Mouse (Mus musculus): ENCODE data around the gene Gpd2. TPM values are rescaled to one million over a fixed set of nuclear protein-coding genes. Genes with fewer than 3 reads are reported as not detected.

Gene Gpd2
- polyA plus RNA-seq, 1 experiment = 11.1 TPM

- H3K36me3 ChIP-seq (ENCODE audit: control insufficient read depth, insufficient read depth) = peaks cover 7% of the 10 kb centered on the region
- H3K4me2 ChIP-seq (ENCODE audit: low read depth) = no peak overlapping the region
- H3K27me3 ChIP-seq (ENCODE audit: control insufficient read depth, insufficient read depth, insufficient read length) = no peaks in the 10 kb centered on the region
- H3K4me3 ChIP-seq = no peak overlapping the region
- H3K79me2 ChIP-seq (ENCODE audit: control insufficient read depth, insufficient read depth) = no peaks in the 10 kb centered on the region
- TF ChIP-seq MAX (IDR thresholded peaks at IDR 0.05; ENCODE audit: low read depth) (no peak), POLR2A (IDR thresholded peaks at IDR 0.05; ENCODE audit: insufficient read length, low read depth) (no peak), TCF12 (IDR thresholded peaks at IDR 0.05; ENCODE audit: insufficient read depth, poor library complexity, severe bottlenecking) (no peak), CEBPB (IDR thresholded peaks at IDR 0.05; ENCODE audit: insufficient read depth, poor library complexity, severe bottlenecking) (no peak), MYOG (IDR thresholded peaks at IDR 0.05; ENCODE audit: control insufficient read depth in 1 of 3, insufficient read depth in 1 of 3, insufficient read length in 2 of 3, low read depth in 2 of 3) (no peak), REST (IDR thresholded peaks at IDR 0.05; ENCODE audit: insufficient read depth, insufficient read length) (no peak)
- no peak overlapping the region for H3ac ChIP-seq (ENCODE audit: control insufficient read depth, insufficient read length)
Observed at GRCm38 (mm10) chr2:57338779-57339178, 101.3 kb downstream of the Gpd2 start.

- peaks cover 15% of the 10 kb centered on the region for H3K36me3 ChIP-seq (ENCODE audit: control insufficient read depth, insufficient read depth)
- TF ChIP-seq REST (IDR thresholded peaks at IDR 0.05; ENCODE audit: insufficient read depth, insufficient read length) (no peak), MAX (IDR thresholded peaks at IDR 0.05; ENCODE audit: low read depth) (no peak), MYOG (IDR thresholded peaks at IDR 0.05; ENCODE audit: control insufficient read depth in 1 of 3, insufficient read depth in 1 of 3, insufficient read length in 2 of 3, low read depth in 2 of 3) (no peak), USF1 (IDR thresholded peaks at IDR 0.05; ENCODE audit: low read depth) (no peak), CEBPB (IDR thresholded peaks at IDR 0.05; ENCODE audit: insufficient read depth, poor library complexity, severe bottlenecking) (no peak)
Observed at GRCm38 (mm10) chr2:57342910-57343309, 105.5 kb downstream of the Gpd2 start.

GRCm38 (mm10) chr2:57350615-57351014 is 113.2 kb downstream of the Gpd2 start:
- Histone ChIP-seq H3K27me3 (ENCODE audit: control insufficient read depth, insufficient read depth, insufficient read length) (no peaks in the 10 kb centered on the region), H3K4me2 (ENCODE audit: low read depth) (no peak overlapping the region), H3K36me3 (ENCODE audit: control insufficient read depth, insufficient read depth) (peaks cover 6% of the 10 kb centered on the region), H3ac (ENCODE audit: control insufficient read depth, insufficient read length) (no peak overlapping the region), H3K4me3 (no peak overlapping the region), H3K79me2 (ENCODE audit: control insufficient read depth, insufficient read depth) (no peaks in the 10 kb centered on the region)
- TF ChIP-seq REST (IDR thresholded peaks at IDR 0.05; ENCODE audit: insufficient read depth, insufficient read length) = no peak
- TF ChIP-seq CEBPB (IDR thresholded peaks at IDR 0.05; ENCODE audit: insufficient read depth, poor library complexity, severe bottlenecking) = no peak
- no peak for TF ChIP-seq POLR2A (IDR thresholded peaks at IDR 0.05; ENCODE audit: insufficient read length, low read depth)
- no peak for TF ChIP-seq MAX (IDR thresholded peaks at IDR 0.05; ENCODE audit: low read depth)
- no peak for TF ChIP-seq USF1 (IDR thresholded peaks at IDR 0.05; ENCODE audit: low read depth)
- TF ChIP-seq SRF (IDR thresholded peaks at IDR 0.05; ENCODE audit: control insufficient read depth, insufficient read length, low read depth) = no peak
- TF ChIP-seq MYOD1 (IDR thresholded peaks at IDR 0.05; ENCODE audit: control insufficient read depth in 1 of 3, insufficient read length in 2 of 3, low read depth in 2 of 3) = no peak
- TF ChIP-seq MYOG (IDR thresholded peaks at IDR 0.05; ENCODE audit: control insufficient read depth in 1 of 3, insufficient read depth in 1 of 3, insufficient read length in 2 of 3, low read depth in 2 of 3) = no peak
- no peak for TF ChIP-seq TCF12 (IDR thresholded peaks at IDR 0.05; ENCODE audit: insufficient read depth, poor library complexity, severe bottlenecking)
- no peak for TF ChIP-seq TCF3 (IDR thresholded peaks at IDR 0.05; ENCODE audit: insufficient read length, low read depth)
- TF ChIP-seq POLR2AphosphoS2 (IDR thresholded peaks at IDR 0.05; ENCODE audit: insufficient read length, low read depth) = no peak
- no peak for TF ChIP-seq E2F4 (IDR thresholded peaks at IDR 0.05; ENCODE audit: insufficient read depth)

More at GRCm38 (mm10) chr2:57342910-57343309, 105.5 kb downstream of the Gpd2 start:
- Histone ChIP-seq H3ac (ENCODE audit: control insufficient read depth, insufficient read length) (no peak overlapping the region), H3K79me2 (ENCODE audit: control insufficient read depth, insufficient read depth) (no peaks in the 10 kb centered on the region), H3K27me3 (ENCODE audit: control insufficient read depth, insufficient read depth, insufficient read length) (no peaks in the 10 kb centered on the region), H3K4me3 (no peak overlapping the region), H3K4me2 (ENCODE audit: low read depth) (no peak overlapping the region)

GRCm38 (mm10) chr2:57353722-57354432 is 116.4 kb downstream of the Gpd2 start:
- no peak for TF ChIP-seq REST (IDR thresholded peaks at IDR 0.05; ENCODE audit: insufficient read depth, insufficient read length)
- TF ChIP-seq CEBPB (IDR thresholded peaks at IDR 0.05; ENCODE audit: insufficient read depth, poor library complexity, severe bottlenecking) = 0 out of 2 replicates have a peak, but pooled peaks have one; percentile 9
- H3K36me3 ChIP-seq (ENCODE audit: control insufficient read depth, insufficient read depth) = peaks cover 6% of the 10 kb centered on the region
- H3ac ChIP-seq (ENCODE audit: control insufficient read depth, insufficient read length) = no peak overlapping the region
- no peaks in the 10 kb centered on the region for H3K27me3 ChIP-seq (ENCODE audit: control insufficient read depth, insufficient read depth, insufficient read length)
- H3K4me3 ChIP-seq = peak overlapping the region; percentile 1
- H3K4me2 ChIP-seq (ENCODE audit: low read depth) = peak overlapping the region; percentile 87
- H3K79me2 ChIP-seq (ENCODE audit: control insufficient read depth, insufficient read depth) = no peaks in the 10 kb centered on the region

GRCm38 (mm10) chr2:57354848-57355247 is 117.4 kb downstream of the Gpd2 start:
- H3K4me2 ChIP-seq (ENCODE audit: low read depth) = peak overlapping the region; percentile 87
- no peak overlapping the region for H3K4me3 ChIP-seq
- TF ChIP-seq POLR2A (IDR thresholded peaks at IDR 0.05; ENCODE audit: insufficient read length, low read depth) (no peak), MYOD1 (IDR thresholded peaks at IDR 0.05; ENCODE audit: control insufficient read depth in 1 of 3, insufficient read length in 2 of 3, low read depth in 2 of 3) (peak in 2 of 3 experiments; percentile 43 to 68)
- peaks cover 6% of the 10 kb centered on the region for H3K36me3 ChIP-seq (ENCODE audit: control insufficient read depth, insufficient read depth)
- H3ac ChIP-seq (ENCODE audit: control insufficient read depth, insufficient read length) = no peak overlapping the region
- no peaks in the 10 kb centered on the region for H3K27me3 ChIP-seq (ENCODE audit: control insufficient read depth, insufficient read depth, insufficient read length)
- H3K79me2 ChIP-seq (ENCODE audit: control insufficient read depth, insufficient read depth) = no peaks in the 10 kb centered on the region
